Mouse (Mus musculus): ENCODE results near the gene Golt1a.

- no peak for TF ChIP-seq GATA1 (IDR thresholded peaks at IDR 0.05; ENCODE audit: borderline replicate concordance, low read length)
- no peak for TF ChIP-seq FLI1 (IDR thresholded peaks at IDR 0.05; ENCODE audit: low read length)
Measured at GRCm38 (mm10) chr1:133328896-133329637, 19.5 kb downstream of the Golt1a start.
